Mouse (Mus musculus): ENCODE measurements around the gene Krtap10-4.
"Not testable (repeated sequence)": the region's sequence is repeated elsewhere in the genome, so short reads cannot be mapped to it uniquely, and the experiment has no call there.

Gene Krtap10-4

GRCm38 (mm10) chr10:77787876-77788275 lies 39.0 kb downstream of the Krtap10-4 start, which contains the start of gene Gm7137:
Gm7137 (minus strand) TSS chr10:77788200.
- not testable (repeated sequence) for DNase-seq

DNA sequence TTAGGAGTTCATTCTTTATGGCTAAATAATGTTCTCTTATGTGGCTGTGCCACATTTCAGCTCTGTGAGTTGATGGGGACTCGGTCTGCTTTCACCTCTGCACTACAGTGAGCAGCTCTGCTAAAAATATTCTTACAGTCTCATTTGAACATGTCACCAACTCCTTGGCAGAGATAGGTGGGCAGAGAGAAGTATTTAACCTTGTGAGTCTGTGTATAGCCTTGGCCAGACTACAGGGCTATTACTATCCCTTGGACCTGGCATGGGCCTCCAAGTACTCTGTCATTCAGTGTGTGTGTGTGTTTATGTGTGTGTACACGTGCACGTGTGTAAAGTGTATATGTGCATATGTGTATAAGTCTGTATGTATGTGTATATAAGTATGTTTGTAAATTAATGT lies 43.5 kb downstream of the Krtap10-4 start:
- not testable (repeated sequence) for DNase-seq

GRCm38 (mm10) chr10:77782442-77782841 lies 44.5 kb downstream of the Krtap10-4 start, which contains the start of gene Gm3250:
Gm3250 (minus strand) TSS chr10:77782542.
- not testable (repeated sequence) for DNase-seq

GRCm38 (mm10) chr10:77776844-77777243 lies 50.1 kb downstream of the Krtap10-4 start, which contains the start of gene Gm7138:
Gm7138 (minus strand) TSS chr10:77776944.
- DNase-seq = not testable (repeated sequence)
